Mouse (Mus musculus) C2C12 (cell line): ENCODE results near the gene Sorl1. TPM values are rescaled to one million over a fixed set of nuclear protein-coding genes. Genes with fewer than 3 reads are reported as not detected.
"Not testable (repeated sequence)": the region's sequence is repeated elsewhere in the genome, so short reads cannot be mapped to it uniquely, and the experiment has no call there.

Source experiments
- H3K27me3 ChIP-seq: one replicate; pipeline ENCODE4 v1.6.1; 2011; ENCODE audit not compliant: control insufficient read depth, insufficient read depth, insufficient read length
- H3K36me3 ChIP-seq: one replicate; pipeline ENCODE4 v1.6.1; 2011; ENCODE audit not compliant: control insufficient read depth, insufficient read depth
- H3K4me3 ChIP-seq: one replicate; pipeline ENCODE4 v1.5.1; 2011; ENCODE audit warnings: mild to moderate bottlenecking, control low read depth; ENCODE audit not compliant: poor library complexity, insufficient read depth, severe bottlenecking
- H3K79me2 ChIP-seq: one replicate; pipeline ENCODE4 v1.6.1; 2011; ENCODE audit not compliant: control insufficient read depth, insufficient read depth
- H3K79me3 ChIP-seq: one replicate; pipeline ENCODE4 v1.6.1; 2011; ENCODE audit warnings: low read depth, control low read depth
- H3ac ChIP-seq: one replicate; pipeline ENCODE3; 2011; ENCODE audit warnings: low read depth; ENCODE audit not compliant: control insufficient read depth, insufficient read length
- CEBPB ChIP-seq: IDR thresholded peaks from one replicate; pipeline ENCODE4 v1.6.1; 2011; ENCODE audit warnings: low read depth, mild to moderate bottlenecking, control low read depth, moderate library complexity
- CTCF ChIP-seq: IDR thresholded peaks from one replicate; pipeline ENCODE4 v1.5.1; 2011; ENCODE audit not compliant: control insufficient read depth, insufficient read depth, insufficient read length
- FOSL1 ChIP-seq: IDR thresholded peaks from one replicate; pipeline ENCODE4 v1.8.0; 2011; ENCODE audit warnings: mild to moderate bottlenecking, low read length; ENCODE audit not compliant: poor library complexity, insufficient read depth, severe bottlenecking
- MAX ChIP-seq: IDR thresholded peaks from one replicate; pipeline ENCODE4 v1.6.1; 2011; ENCODE audit warnings: mild to moderate bottlenecking, control low read depth
- MYOD1 ChIP-seq: IDR thresholded peaks from one replicate; pipeline ENCODE4 v1.6.1; 2011; ENCODE audit warnings: low read depth; ENCODE audit not compliant: control insufficient read depth, insufficient read length
- MYOG ChIP-seq: IDR thresholded peaks from one replicate; pipeline ENCODE4 v1.6.1; 2011; ENCODE audit not compliant: control insufficient read depth, insufficient read length; ENCODE audit errors: extremely low read depth
- USF1 ChIP-seq: IDR thresholded peaks from one replicate; pipeline ENCODE4 v1.6.1; 2011; ENCODE audit warnings: low read depth, mild to moderate bottlenecking, control low read depth, moderate library complexity
- polyA plus RNA-seq: library from polyadenylated mRNA; unstranded; fragments of >200 nt; fragmentation: generic; extraction: Trizol; gene quantifications from one replicate; pipeline ENCODE4 v1.2.1, GENCODE M21; 2012; ENCODE audit warnings: missing spikeins

Gene Sorl1
- polyA plus RNA-seq, 1 experiment, result 0.02 TPM

GRCm38 (mm10) chr9:42067950-42068349 lies 56.1 kb downstream of the Sorl1 start:
- H3K79me2 ChIP-seq, result no peaks in the 10 kb centered on the region
- H3ac ChIP-seq, result no peak overlapping the region
- H3K4me3 ChIP-seq, result no peak overlapping the region
- no peaks in the 10 kb centered on the region for H3K36me3 ChIP-seq
- H3K79me3 ChIP-seq, result no peaks in the 10 kb centered on the region
- H3K27me3 ChIP-seq, result peaks cover 31% of the 10 kb centered on the region
- TF ChIP-seq CEBPB (no peak), MAX (no peak), CTCF (no peak), MYOD1 (no peak), FOSL1 (no peak)

- H3K27me3 ChIP-seq, result peaks cover 32% of the 10 kb centered on the region
- no peak overlapping the region for H3K4me3 ChIP-seq
- no peak overlapping the region for H3ac ChIP-seq
- no peaks in the 10 kb centered on the region for H3K79me3 ChIP-seq
- H3K79me2 ChIP-seq, result no peaks in the 10 kb centered on the region
- TF ChIP-seq FOSL1 (no peak), USF1 (no peak), MYOG (no peak), MYOD1 (no peak), MAX (no peak), CTCF (no peak), CEBPB (no peak)
- no peaks in the 10 kb centered on the region for H3K36me3 ChIP-seq
Observed at GRCm38 (mm10) chr9:42065756-42066155, 58.3 kb downstream of the Sorl1 start.

GRCm38 (mm10) chr9:42063391-42063790 lies 60.7 kb downstream of the Sorl1 start:
- no peak for TF ChIP-seq USF1
- no peak for TF ChIP-seq MYOG
- no peak for TF ChIP-seq MAX
- no peak for TF ChIP-seq CEBPB
- TF ChIP-seq MYOD1, result no peak
- TF ChIP-seq CTCF, result no peak
- TF ChIP-seq FOSL1, result no peak
- Histone ChIP-seq H3K4me3 (no peak overlapping the region), H3K79me2 (no peaks in the 10 kb centered on the region), H3K27me3 (peaks cover 27% of the 10 kb centered on the region), H3K36me3 (no peaks in the 10 kb centered on the region), H3ac (no peak overlapping the region), H3K79me3 (no peaks in the 10 kb centered on the region)

GRCm38 (mm10) chr9:42062269-42062668 lies 61.8 kb downstream of the Sorl1 start:
- no peak for TF ChIP-seq FOSL1
- no peak for TF ChIP-seq USF1
- no peak for TF ChIP-seq CTCF
- no peak for TF ChIP-seq CEBPB
- TF ChIP-seq MYOD1, result no peak
- TF ChIP-seq MYOG, result no peak
- TF ChIP-seq MAX, result no peak
- Histone ChIP-seq H3K79me2 (no peaks in the 10 kb centered on the region), H3K4me3 (no peak overlapping the region), H3K36me3 (no peaks in the 10 kb centered on the region), H3ac (no peak overlapping the region), H3K27me3 (peaks cover 26% of the 10 kb centered on the region), H3K79me3 (no peaks in the 10 kb centered on the region)

GRCm38 (mm10) chr9:42059006-42059405 lies 65.1 kb downstream of the Sorl1 start:
- H3K27me3 ChIP-seq, result peaks cover 14% of the 10 kb centered on the region
- not testable (repeated sequence) for H3K36me3 ChIP-seq, H3K4me3 ChIP-seq, H3ac ChIP-seq, H3K79me2 ChIP-seq, H3K79me3 ChIP-seq

- H3K79me3 ChIP-seq, result no peaks in the 10 kb centered on the region
- no peaks in the 10 kb centered on the region for H3K79me2 ChIP-seq
- TF ChIP-seq FOSL1 (no peak), CTCF (no peak), MYOG (no peak), CEBPB (no peak), USF1 (no peak), MYOD1 (no peak), MAX (no peak)
- H3K4me3 ChIP-seq, result no peak overlapping the region
- H3K27me3 ChIP-seq, result no peaks in the 10 kb centered on the region
- H3K36me3 ChIP-seq, result no peaks in the 10 kb centered on the region
- no peak overlapping the region for H3ac ChIP-seq
Observed at GRCm38 (mm10) chr9:42056591-42056990, 67.5 kb downstream of the Sorl1 start.
